Mouse (Mus musculus): ENCODE results near the gene Neil1.

DNA sequence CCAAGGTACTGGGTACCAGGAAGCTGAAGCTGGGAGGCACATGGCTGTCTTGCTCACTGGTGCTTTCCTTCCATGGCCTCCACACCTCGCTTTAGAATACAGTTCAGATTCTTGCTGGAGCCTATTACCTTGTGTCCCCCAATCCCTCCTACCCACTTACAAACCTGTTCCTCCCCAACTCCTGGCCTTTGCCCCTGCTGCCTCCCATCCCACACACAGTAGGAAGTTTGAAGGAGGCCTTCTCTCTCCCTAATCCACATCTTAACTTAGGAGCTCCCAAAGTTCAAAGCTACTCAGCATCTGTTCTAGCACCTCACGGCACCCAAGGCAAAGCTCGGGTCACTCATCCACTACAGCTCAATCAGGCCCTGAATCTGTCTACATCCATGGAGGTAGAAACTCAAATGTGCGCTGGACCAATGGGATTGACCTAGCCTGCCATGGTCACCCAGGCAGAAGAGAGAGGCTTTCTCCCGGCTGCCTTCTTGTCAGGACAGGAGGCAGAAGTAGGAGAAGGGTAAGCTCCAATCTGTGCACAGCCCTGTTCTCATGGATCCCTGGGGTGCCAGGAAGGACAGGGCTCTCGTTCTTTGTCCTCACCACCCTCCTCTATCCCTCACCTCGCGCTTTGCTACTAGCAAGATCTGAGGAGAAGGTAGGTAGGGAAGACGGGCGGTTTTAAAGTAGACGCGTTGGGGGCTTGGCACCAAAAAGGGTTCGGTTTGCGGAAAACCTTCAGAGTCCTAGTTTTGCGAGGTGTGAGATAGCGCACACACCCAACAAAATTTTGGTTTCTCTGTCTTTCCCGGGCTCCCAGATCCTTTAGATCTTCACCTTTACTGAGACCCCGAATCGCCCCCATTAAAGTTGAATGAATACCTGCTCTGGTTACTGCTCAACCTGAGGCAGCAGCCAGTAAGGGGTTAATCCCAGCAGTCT lies 631 bp downstream of the Neil1 start:
- TF ChIP-seq POLR2A (IDR thresholded peaks at IDR 0.05; ENCODE audit: insufficient read depth, low read depth, low read length): no peak
- no peak for TF ChIP-seq CTCF (IDR thresholded peaks at IDR 0.05; ENCODE audit: insufficient read depth, low read depth, low read length)
